Mouse (Mus musculus) limb, embryonic 11.5 days (tissue): ENCODE results near the gene Abca14. TPM values are rescaled to one million over a fixed set of nuclear protein-coding genes. Genes with fewer than 3 reads are reported as not detected.

Experiments used
- ATAC-seq: fragments of 200-750 bp; cut with Nextera tagmentation; 2 replicates; pipeline ENCODE4 v1.8.0; 2017; ENCODE audit warnings: low read depth; ENCODE audit not compliant: insufficient number of reproducible peaks, low FRiP score, low TSS enrichment
- DNase-seq: peaks from one replicate; pipeline ENCODE4 v3.0.0-alpha.2; 2015; ENCODE audit warnings: low spot score
- H3K27ac ChIP-seq: fragments of 300-500 bp; sonication (generic); replicated peaks from 2 replicates; pipeline ENCODE4 v1.5.1; 2014; ENCODE audit warnings: low read depth, mild to moderate bottlenecking, low read length
- H3K27me3 ChIP-seq: fragments of 300-500 bp; sonication (generic); 2 replicates; pipeline ENCODE4 v1.6.1; 2014; ENCODE audit warnings: mild to moderate bottlenecking, low read length, mixed read lengths; ENCODE audit not compliant: control insufficient read depth, insufficient read depth
- H3K36me3 ChIP-seq: fragments of 300-500 bp; sonication (generic); 2 replicates; pipeline ENCODE4 v1.6.1; 2014; ENCODE audit warnings: mild to moderate bottlenecking, low read length, moderate library complexity, mixed read lengths; ENCODE audit not compliant: control insufficient read depth, insufficient read depth
- H3K4me1 ChIP-seq: fragments of 300-500 bp; sonication (generic); 2 replicates; pipeline ENCODE4 v1.6.1; 2014; ENCODE audit warnings: low read length, mixed read lengths; ENCODE audit not compliant: control insufficient read depth, insufficient read depth
- H3K4me2 ChIP-seq: fragments of 300-500 bp; sonication (generic); 2 replicates; pipeline ENCODE4 v1.6.1; 2014; ENCODE audit warnings: low read depth, mild to moderate bottlenecking, moderate library complexity; ENCODE audit not compliant: severe bottlenecking
- H3K4me3 ChIP-seq: fragments of 300-500 bp; sonication (generic); 2 replicates; pipeline ENCODE4 v1.5.1; 2014; ENCODE audit warnings: low read depth, low read length
- H3K9ac ChIP-seq: fragments of 300-500 bp; sonication (generic); 2 replicates; pipeline ENCODE4 v1.6.1; 2014; ENCODE audit warnings: mild to moderate bottlenecking, low read length
- H3K9me3 ChIP-seq: fragments of 300-500 bp; sonication (generic); 2 replicates; pipeline ENCODE4 v1.6.1; 2016; ENCODE audit warnings: low read length; ENCODE audit not compliant: control insufficient read depth
- WGBS: fragments of 180-500 bp; shearing (Covaris S2); extraction: QIAGEN DNeasy Blood & Tissue Kit; methylation state at CpG from one replicate; pipeline ENCODE4 v1.1.7; 2014; 5-methylcytosine and 5-hydroxymethylcytosine counted together
- polyA plus RNA-seq: library from polyadenylated mRNA; unstranded; fragments of >200 nt; fragmentation: Nextera tagmentation; extraction: Ambion mirVana; gene quantifications from 2 replicates; pipeline ENCODE4 v1.2.1, GENCODE M21; 2014

Abca14 gene
- polyA plus RNA-seq: not detected in 2 replicates

DNA sequence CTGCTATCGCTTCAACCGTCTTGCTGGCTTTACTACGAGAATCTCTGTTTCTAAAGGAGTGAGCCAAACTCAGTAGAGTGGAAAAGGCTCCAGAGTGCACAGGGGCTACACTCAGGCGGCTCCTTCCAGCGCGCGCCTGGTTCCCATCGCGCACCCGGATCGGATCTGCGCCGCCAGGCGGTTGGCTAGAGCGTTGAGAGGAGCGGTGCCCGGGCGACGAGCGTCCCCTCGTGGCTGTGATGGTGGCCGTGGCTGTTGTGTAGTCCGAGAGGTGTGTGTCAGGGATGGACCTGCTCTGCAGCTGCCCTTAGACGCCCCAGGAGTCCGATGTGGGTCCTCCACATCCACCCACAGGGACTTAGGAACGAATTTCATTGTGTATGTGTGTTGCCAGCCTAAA lies at the start of gene Abca14:
Gene Abca14, plus strand, starts transcription at position 173 of the 400 bp plus-strand sequence.
- WGBS: 4% methylated on average over 26 of the region's 26 CpGs
- no peak within 1 kb of the TSS for H3K4me2 ChIP-seq
- peak; percentile 82 for ATAC-seq

DNA sequence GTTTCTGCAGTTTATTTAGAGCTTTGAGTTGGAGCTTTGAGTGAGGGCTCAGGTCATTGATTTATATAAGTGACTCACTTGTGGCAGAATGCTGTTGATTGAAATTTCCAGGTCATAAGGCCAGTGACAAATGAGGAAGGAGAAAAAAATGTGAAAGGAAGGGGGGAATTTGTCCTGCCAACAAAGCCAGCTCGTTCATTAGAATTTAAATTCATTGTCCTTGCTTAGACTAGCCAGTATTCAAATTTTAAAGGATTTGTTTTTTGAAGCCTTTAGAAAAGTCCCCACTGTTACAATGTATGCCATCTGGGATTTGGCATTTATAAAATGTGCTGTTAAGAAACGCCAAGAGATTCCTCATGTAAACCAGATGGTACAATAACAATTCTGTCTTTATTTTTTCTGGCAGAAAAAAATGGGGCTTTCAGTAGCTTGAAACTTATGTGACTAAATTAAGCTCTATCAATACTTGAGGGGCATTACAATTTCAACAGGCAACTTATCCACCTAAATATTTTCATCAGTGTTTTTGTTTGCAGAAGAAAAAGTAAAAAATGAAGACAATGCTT lies 46.8 kb upstream of the Abca14 start:
- H3K9ac ChIP-seq: no peak overlapping the region
- ATAC-seq (no peak), DNase-seq (no peak)
- H3K36me3 ChIP-seq: no peaks in the 10 kb centered on the region
- H3K4me3 ChIP-seq: no peak overlapping the region
- no peaks in the 10 kb centered on the region; the same call in 1 of the 2 replicates for H3K4me1 ChIP-seq
- no peak overlapping the region for H3K27ac ChIP-seq
- WGBS: 15% methylated on average over 2 of the region's 2 CpGs
- H3K27me3 ChIP-seq: no peaks in the 10 kb centered on the region
- no peak overlapping the region for H3K4me2 ChIP-seq
- H3K9me3 ChIP-seq: no peaks in the 10 kb centered on the region

More for the DNA sequence above, at the start of gene Abca14:
- peaks cover 15% of the 10 kb centered on the region for H3K27me3 ChIP-seq
- H3K27ac ChIP-seq: no peak within 1 kb of the TSS
- H3K4me1 ChIP-seq: no peaks in the 10 kb centered on the region
- H3K9ac ChIP-seq: no peak within 1 kb of the TSS
- DNase-seq: peak; percentile 90
- no peaks in the 10 kb centered on the region for H3K9me3 ChIP-seq
- no peaks in the 10 kb centered on the region for H3K36me3 ChIP-seq
- no peak within 1 kb of the TSS for H3K4me3 ChIP-seq

DNA sequence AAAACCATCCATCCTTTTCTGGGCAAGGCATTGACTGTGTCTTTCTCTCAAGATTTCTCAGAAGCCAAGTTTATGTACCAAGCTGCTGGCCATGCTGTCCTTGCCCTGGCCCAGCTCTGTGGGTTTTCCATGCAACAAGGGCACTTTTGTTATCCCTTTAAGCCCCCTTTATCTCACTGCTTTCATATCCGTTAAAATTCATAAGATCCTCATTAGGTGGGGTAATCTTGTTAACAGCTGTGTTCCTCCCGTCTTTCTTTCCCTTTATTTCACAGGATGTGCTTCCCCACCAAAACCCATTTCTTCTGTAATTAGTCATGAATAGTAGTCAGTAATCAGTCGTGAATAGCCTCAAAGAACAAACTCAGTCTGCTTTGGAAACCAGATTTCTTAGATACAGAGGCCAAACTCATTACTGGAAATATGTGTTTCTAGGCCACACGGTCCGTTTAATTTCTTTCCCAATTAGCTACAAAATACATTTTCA lies 46.1 kb upstream of the Abca14 start:
- no peak overlapping the region for H3K4me2 ChIP-seq
- H3K36me3 ChIP-seq: no peaks in the 10 kb centered on the region
- no peaks in the 10 kb centered on the region for H3K9me3 ChIP-seq
- 22% methylated on average over 5 of the region's 5 CpGs for WGBS
- ATAC-seq (no peak), DNase-seq (no peak)
- H3K27ac ChIP-seq: no peak overlapping the region
- no peaks in the 10 kb centered on the region; the same call in 1 of the 2 replicates for H3K4me1 ChIP-seq
- H3K9ac ChIP-seq: no peak overlapping the region
- no peaks in the 10 kb centered on the region for H3K27me3 ChIP-seq
- no peak overlapping the region for H3K4me3 ChIP-seq

DNA sequence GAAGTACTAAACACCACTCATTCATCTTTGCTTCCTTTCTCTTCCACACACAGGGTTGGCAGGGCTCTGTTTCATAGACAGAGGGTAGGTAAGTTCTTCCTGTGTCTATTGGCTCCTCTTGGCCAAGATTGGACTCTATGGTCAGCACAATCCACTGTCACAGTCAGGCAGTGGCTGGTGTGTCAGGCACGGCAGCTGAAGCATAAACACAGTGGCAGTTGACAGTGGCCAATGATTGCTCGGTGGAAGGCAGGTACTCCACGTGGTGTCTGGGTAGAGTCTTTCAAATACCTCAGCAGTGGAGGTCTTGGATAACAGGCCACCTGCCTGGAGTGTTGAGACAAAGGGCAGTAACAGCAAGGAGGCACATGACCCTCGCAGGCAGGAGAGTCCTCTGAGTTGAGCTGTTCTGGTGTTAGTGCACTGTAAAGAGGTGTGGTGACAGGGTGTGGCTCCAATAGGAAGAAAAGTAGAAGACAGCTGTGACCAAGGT lies 45.6 kb upstream of the Abca14 start:
- H3K27ac ChIP-seq: no peak overlapping the region
- no peaks in the 10 kb centered on the region; the same call in 1 of the 2 replicates for H3K4me1 ChIP-seq
- H3K4me2 ChIP-seq: no peak overlapping the region
- no peaks in the 10 kb centered on the region for H3K36me3 ChIP-seq
- no peak overlapping the region for H3K9ac ChIP-seq
- no peaks in the 10 kb centered on the region for H3K9me3 ChIP-seq
- 26% methylated on average over 4 of the region's 4 CpGs for WGBS
- ATAC-seq (0 out of 2 replicates have a peak, but pooled peaks have one; percentile 3), DNase-seq (no peak)
- H3K4me3 ChIP-seq: no peak overlapping the region
- no peaks in the 10 kb centered on the region for H3K27me3 ChIP-seq

DNA sequence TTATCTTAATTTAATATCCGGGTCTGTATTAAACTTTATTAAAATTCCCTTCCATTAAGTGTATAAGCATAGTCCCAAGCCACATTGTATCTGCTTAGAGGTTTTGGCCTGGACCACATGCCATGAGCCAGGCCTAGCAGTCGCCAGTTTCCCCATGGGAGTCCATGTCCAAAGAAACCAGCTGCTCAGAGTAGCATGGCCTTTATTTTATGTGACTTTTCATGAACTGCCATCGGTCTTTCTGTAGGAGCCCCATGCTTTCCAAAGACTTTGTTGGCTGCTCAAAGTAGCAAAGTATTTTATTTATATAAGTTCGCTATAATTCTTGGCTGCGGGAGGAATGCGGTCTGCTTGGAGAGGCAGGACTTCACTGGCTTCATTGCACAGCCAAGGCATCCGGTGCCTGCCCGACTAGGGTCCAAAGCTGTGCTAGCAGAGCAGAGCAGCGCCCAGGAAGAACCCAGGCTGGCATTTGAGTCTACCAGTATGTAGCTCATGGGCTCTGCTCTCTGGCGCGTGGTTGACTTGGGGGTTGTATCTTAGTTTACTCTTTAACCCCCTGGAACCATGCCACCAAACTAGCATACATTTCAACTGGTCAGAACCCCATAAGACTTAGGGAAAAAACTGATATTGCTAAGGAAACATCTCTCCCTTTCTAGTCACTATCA lies 40.0 kb upstream of the Abca14 start:
- H3K9ac ChIP-seq: no peak overlapping the region

DNA sequence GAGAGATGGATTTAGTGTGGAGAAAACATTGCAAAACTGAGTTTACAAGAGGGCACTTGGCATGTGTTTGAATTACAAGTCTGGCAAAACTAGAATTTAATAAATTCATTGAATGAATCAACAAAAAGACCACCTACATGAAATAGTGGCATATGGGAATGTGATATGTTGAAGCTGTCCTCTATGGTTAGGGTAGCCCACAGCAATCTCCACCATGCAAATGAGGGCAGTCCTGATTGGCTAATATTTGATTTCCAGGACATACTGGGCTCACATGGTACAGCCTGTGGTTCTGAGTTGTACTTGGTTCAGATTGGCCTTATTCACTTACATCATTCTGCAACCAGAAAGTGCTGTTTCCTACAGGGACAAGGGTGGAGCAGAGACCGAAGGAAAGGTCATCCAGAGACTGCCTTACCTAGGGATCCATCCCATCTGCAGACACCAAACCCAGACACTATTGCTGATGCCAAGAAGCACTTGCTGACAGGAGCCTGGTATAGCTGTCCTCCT lies 31.5 kb upstream of the Abca14 start:
- Histone ChIP-seq H3K27ac (no peak overlapping the region), H3K4me1 (no peaks in the 10 kb centered on the region), H3K4me3 (no peak overlapping the region), H3K9ac (no peak overlapping the region), H3K27me3 (no peaks in the 10 kb centered on the region), H3K9me3 (no peaks in the 10 kb centered on the region), H3K36me3 (no peaks in the 10 kb centered on the region), H3K4me2 (no peak overlapping the region)
- DNase-seq (no peak), ATAC-seq (no peak)
- 81% methylated on average over 1 of the region's 1 CpGs for WGBS

More for the DNA sequence above, 40.0 kb upstream of the Abca14 start:
- no peak overlapping the region for H3K27ac ChIP-seq
- H3K36me3 ChIP-seq: no peaks in the 10 kb centered on the region
- no peaks in the 10 kb centered on the region for H3K27me3 ChIP-seq
- no peaks in the 10 kb centered on the region for H3K4me1 ChIP-seq
- no peak overlapping the region for H3K4me2 ChIP-seq
- H3K9me3 ChIP-seq: no peaks in the 10 kb centered on the region
- DNase-seq (no peak), ATAC-seq (no peak)
- 95% methylated on average over 11 of the region's 11 CpGs for WGBS
- H3K4me3 ChIP-seq: no peak overlapping the region

DNA sequence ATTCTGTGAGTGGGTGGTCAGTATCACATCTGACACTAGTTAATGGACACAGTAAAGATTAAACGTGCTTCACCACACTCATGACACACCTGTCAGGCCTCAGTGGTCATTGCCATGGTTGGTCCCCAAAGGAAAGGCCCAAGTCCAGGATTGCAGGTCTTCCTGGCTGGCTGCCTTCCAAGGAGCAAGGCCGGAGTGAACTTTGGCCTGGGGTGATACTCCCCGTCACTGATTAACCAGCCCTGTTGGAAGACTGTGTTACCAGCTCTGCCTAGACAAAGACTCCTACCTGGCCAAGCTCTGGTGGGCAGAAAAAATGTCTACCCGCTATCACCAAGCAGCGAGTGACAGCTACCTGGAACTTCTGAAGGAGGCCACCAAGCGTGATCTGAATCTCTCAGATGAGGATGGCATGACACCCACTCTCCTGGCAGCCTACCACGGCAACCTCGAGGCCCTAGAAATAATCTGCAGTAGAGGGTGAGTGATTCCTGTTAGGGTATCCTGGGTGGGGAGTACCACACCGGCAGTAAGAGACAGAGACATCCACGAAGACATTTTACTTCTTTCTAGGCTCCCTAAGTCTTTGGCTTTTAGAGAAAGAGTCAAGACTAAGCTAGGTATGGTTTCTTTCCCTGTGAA lies 30.0 kb upstream of the Abca14 start, which contains the start of gene Anks4b:
Gene Anks4b, plus strand, starts transcription at position 256 of the 642 bp plus-strand sequence.
- no peak within 1 kb of the TSS for H3K27ac ChIP-seq
- WGBS: 88% methylated on average over 10 of the region's 10 CpGs
- DNase-seq (no peak), ATAC-seq (no peak)
- H3K9me3 ChIP-seq: no peaks in the 10 kb centered on the region
- no peaks in the 10 kb centered on the region for H3K27me3 ChIP-seq
- no peak within 1 kb of the TSS for H3K4me3 ChIP-seq
- no peak within 1 kb of the TSS for H3K9ac ChIP-seq
- no peaks in the 10 kb centered on the region for H3K4me1 ChIP-seq
- no peak within 1 kb of the TSS for H3K4me2 ChIP-seq
- H3K36me3 ChIP-seq: no peaks in the 10 kb centered on the region
